Mouse (Mus musculus): Measurements from ENCODE around the gene Ubxn11. TPM values are rescaled to one million over a fixed set of nuclear protein-coding genes. Genes with fewer than 3 reads are reported as not detected.
A peak's percentile ranks its signal among the peaks of the same experiment; 100 is the strongest.

Gene Ubxn11
- total and polyA plus RNA-seq, 2 experiments from 2014 or later: 13.7 to 14.3 TPM

DNA sequence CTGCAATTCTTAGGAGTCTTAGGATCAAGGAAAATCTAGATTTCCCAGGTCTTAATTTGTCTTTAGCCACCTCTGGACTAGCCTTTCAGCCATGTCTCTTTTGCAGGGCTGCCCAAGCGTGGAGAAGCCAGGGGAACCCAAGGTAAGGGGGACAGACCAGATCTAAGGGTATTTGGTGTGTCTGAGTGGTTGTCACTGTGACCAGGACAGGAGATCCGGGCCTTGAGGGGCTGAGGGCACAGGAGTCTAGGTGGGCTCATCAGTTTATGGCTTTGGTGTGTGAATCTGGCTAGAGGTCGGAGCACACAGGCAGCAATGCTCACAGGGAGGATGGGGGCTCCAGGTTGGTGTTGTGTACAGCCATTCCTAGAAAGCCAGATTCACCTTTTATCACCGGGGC, 21.7 kb upstream of the Ubxn11 start:
- no peak overlapping the region for H3K9ac ChIP-seq
- no peak for ATAC-seq
- H3K4me3 ChIP-seq (ENCODE audit: low read depth, low read length): no peak overlapping the region
- TF ChIP-seq CTCF (IDR thresholded peaks at IDR 0.05; ENCODE audit: low read depth): no peak
- no peaks in the 10 kb centered on the region for H3K9me3 ChIP-seq (ENCODE audit: low read length)
- no peak overlapping the region for H3K4me2 ChIP-seq (ENCODE audit: low read depth)
- DNase-seq: no peak
- no peaks in the 10 kb centered on the region for H3K36me3 ChIP-seq (ENCODE audit: insufficient read depth)
- no peak overlapping the region for H3K27ac ChIP-seq (ENCODE audit: low read depth, low read length)
- no peaks in the 10 kb centered on the region for H3K4me1 ChIP-seq (ENCODE audit: insufficient read depth)
- 83% methylated on average over 4 of the region's 4 CpGs for WGBS
- 0 out of 2 replicates have a peak, but pooled peaks cover 5% of the 10 kb centered on the region for H3K27me3 ChIP-seq (ENCODE audit: insufficient read depth, low read length)

DNA sequence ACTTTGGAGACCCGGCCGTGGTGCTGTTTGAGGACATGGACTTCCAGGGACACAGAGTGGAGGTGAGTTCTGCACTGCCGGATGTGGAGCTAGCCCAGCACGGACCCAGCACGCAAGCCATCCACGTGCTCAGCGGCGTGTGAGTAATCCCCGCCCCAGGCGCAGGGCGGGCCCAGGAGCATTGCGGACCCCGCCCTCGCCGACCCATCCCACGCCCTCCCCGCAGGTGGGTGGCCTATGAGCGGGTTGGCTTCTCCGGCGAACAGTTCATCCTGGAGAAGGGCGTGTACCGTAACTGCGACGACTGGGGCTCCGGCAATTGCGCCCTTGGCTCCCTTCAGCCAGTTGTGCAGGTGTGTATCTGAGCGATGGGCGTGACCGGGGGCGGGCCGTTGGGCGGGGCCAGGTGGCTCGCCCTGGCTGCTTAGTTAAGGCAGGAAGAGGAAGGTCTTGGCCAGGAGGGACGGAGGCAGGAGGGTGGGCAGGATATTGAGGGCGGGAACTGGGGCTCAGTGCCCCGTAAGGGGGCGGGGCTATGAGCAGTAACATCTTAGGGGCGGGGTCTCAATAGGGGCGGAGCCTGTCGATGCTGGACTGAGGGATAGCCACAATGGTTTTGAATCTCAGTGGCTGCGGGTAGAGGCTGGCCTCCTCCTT, 20.5 kb upstream of the Ubxn11 start:
- ATAC-seq: peak; percentile 75
- Histone ChIP-seq H3K27me3 (ENCODE audit: insufficient read depth, low read length) (0 out of 2 replicates have a peak, but pooled peaks cover 5% of the 10 kb centered on the region), H3K4me1 (ENCODE audit: insufficient read depth) (no peaks in the 10 kb centered on the region), H3K9me3 (ENCODE audit: low read length) (no peaks in the 10 kb centered on the region), H3K27ac (ENCODE audit: low read depth, low read length) (no peak overlapping the region), H3K4me3 (ENCODE audit: low read depth, low read length) (peak overlapping the region; percentile 53), H3K9ac (peak overlapping the region; percentile 54), H3K36me3 (ENCODE audit: insufficient read depth) (no peaks in the 10 kb centered on the region), H3K4me2 (ENCODE audit: low read depth) (peak overlapping the region; percentile 89)
- DNase-seq: peak; percentile 58
- WGBS: under 1% methylated on average over 40 of the region's 41 CpGs
- TF ChIP-seq CTCF (IDR thresholded peaks at IDR 0.05; ENCODE audit: low read depth): no peak

DNA sequence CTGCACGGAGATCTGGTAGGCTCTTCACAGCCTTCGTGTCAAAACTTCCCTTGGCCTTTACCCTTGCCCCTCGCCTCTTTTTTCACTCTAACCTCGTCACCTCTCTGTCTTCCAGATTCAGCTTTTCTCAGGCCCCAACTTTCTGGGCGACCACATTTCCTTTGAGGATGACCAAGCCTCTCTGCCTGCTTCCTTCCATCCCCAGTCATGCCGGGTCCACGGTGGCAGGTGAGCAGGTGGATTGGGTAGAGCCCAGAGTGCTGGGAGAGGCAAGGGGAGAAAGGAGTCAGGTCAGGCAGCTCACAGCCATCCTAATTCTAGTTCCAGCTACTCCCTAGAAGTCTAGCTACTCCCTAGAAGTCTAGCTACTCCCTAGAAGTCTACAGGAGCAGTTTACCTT, 19.9 kb upstream of the Ubxn11 start:
- Histone ChIP-seq H3K36me3 (ENCODE audit: insufficient read depth) (no peaks in the 10 kb centered on the region), H3K9me3 (ENCODE audit: low read length) (no peaks in the 10 kb centered on the region), H3K4me2 (ENCODE audit: low read depth) (peak overlapping the region; percentile 89), H3K4me1 (ENCODE audit: insufficient read depth) (no peaks in the 10 kb centered on the region), H3K27me3 (ENCODE audit: insufficient read depth, low read length) (0 out of 2 replicates have a peak, but pooled peaks cover 5% of the 10 kb centered on the region), H3K4me3 (ENCODE audit: low read depth, low read length) (peak overlapping the region; percentile 53), H3K9ac (peak overlapping the region; percentile 54; the same call in 1 of the 2 replicates), H3K27ac (ENCODE audit: low read depth, low read length) (no peak overlapping the region)
- TF ChIP-seq CTCF (IDR thresholded peaks at IDR 0.05; ENCODE audit: low read depth): no peak
- DNase-seq: no peak
- no peak for ATAC-seq
- 9% methylated on average over 7 of the region's 7 CpGs for WGBS

DNA sequence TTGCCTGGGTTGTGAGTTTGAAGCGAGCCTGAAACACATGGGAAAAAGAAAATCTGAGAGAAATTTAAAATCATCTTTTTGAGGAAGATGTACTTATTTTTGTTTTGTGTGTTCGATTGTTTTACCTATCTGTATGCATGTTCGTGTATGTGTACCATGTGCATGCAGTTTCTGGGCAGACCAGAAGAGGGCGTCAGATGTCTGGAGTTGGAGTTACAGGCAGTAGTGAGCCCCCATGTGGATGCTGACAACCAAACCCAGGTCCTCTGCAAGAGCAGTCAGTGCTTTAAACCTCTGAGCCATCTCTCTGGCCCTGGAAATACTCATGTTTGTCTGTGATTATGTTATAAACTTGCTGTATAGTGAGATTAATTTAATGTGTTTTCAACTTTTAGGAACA, 17.4 kb upstream of the Ubxn11 start:
- no peaks in the 10 kb centered on the region for H3K4me1 ChIP-seq (ENCODE audit: insufficient read depth)
- H3K27ac ChIP-seq (ENCODE audit: low read depth, low read length): no peak overlapping the region
- no peaks in the 10 kb centered on the region for H3K36me3 ChIP-seq (ENCODE audit: insufficient read depth)
- DNase-seq (no peak), ATAC-seq (no peak)
- H3K9me3 ChIP-seq (ENCODE audit: low read length): no peaks in the 10 kb centered on the region
- no peak overlapping the region for H3K4me3 ChIP-seq (ENCODE audit: low read depth, low read length)
- H3K27me3 ChIP-seq (ENCODE audit: insufficient read depth, low read length): 0 out of 2 replicates have a peak, but pooled peaks cover 5% of the 10 kb centered on the region
- 89% methylated on average over 4 of the region's 4 CpGs for WGBS
- no peak overlapping the region for H3K4me2 ChIP-seq (ENCODE audit: low read depth)
- no peak overlapping the region for H3K9ac ChIP-seq
- TF ChIP-seq CTCF (IDR thresholded peaks at IDR 0.05; ENCODE audit: low read depth): no peak

DNA sequence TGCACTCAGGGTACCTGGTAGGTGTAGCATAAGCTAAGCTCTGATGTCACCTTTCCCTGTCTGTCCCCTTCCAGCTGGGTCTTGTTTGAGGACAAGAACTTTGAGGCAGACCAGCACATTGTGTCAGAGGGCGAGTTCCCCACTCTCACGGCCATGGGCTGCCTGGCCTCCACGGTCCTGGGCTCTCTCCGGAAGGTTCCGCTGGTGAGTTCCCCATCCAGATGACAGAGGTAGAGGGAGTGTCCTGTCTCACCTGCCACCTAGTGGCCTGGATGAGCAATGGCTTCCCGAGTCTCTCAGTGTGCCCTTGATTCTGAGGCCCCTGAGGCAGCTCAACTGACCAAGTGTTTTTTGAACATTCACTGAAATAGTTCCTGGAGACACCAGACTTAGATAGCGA, 15.0 kb upstream of the Ubxn11 start:
- Histone ChIP-seq H3K27ac (ENCODE audit: low read depth, low read length) (no peak overlapping the region), H3K4me2 (ENCODE audit: low read depth) (no peak overlapping the region), H3K27me3 (ENCODE audit: insufficient read depth, low read length) (no peaks in the 10 kb centered on the region), H3K9ac (no peak overlapping the region), H3K9me3 (ENCODE audit: low read length) (no peaks in the 10 kb centered on the region), H3K4me3 (ENCODE audit: low read depth, low read length) (no peak overlapping the region), H3K4me1 (ENCODE audit: insufficient read depth) (no peaks in the 10 kb centered on the region), H3K36me3 (ENCODE audit: insufficient read depth) (no peaks in the 10 kb centered on the region)
- TF ChIP-seq CTCF (IDR thresholded peaks at IDR 0.05; ENCODE audit: low read depth): peak; percentile 68
- DNase-seq: peak; percentile 18
- WGBS: 44% methylated on average over 7 of the region's 7 CpGs
- ATAC-seq: no peak

DNA sequence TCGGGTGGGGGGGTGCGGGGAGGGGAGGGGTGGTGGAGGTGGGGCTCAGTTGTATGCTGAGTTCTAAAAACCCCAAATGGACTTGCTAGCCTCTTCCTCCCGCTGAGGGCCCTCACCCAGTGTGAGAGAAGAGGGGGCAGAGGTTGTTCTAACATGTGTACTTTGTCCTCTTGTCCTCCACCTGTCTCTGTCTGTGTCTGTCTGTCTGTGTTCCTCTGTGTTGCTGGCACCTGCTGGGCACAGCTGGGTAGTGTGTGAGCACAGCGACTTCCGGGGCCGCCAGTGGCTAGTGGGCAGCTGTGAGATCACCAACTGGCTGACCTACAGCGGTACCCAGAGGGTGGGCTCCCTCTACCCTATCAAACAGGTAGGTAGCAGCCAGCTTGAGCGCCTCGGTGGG, 13.3 kb upstream of the Ubxn11 start:
- Histone ChIP-seq H3K9me3 (ENCODE audit: low read length) (no peaks in the 10 kb centered on the region), H3K27me3 (ENCODE audit: insufficient read depth, low read length) (no peaks in the 10 kb centered on the region), H3K27ac (ENCODE audit: low read depth, low read length) (no peak overlapping the region), H3K9ac (no peak overlapping the region), H3K4me2 (ENCODE audit: low read depth) (no peak overlapping the region), H3K4me1 (ENCODE audit: insufficient read depth) (no peaks in the 10 kb centered on the region), H3K4me3 (ENCODE audit: low read depth, low read length) (no peak overlapping the region), H3K36me3 (ENCODE audit: insufficient read depth) (no peaks in the 10 kb centered on the region)
- DNase-seq (no peak), ATAC-seq (no peak)
- no peak for TF ChIP-seq CTCF (IDR thresholded peaks at IDR 0.05; ENCODE audit: low read depth)
- 83% methylated on average over 9 of the region's 9 CpGs for WGBS

GRCm38 (mm10) chr4:134090521-134091224, 11.7 kb upstream of the Ubxn11 start:
- no peak overlapping the region for H3K9ac ChIP-seq
- H3K9me3 ChIP-seq (ENCODE audit: low read length): no peaks in the 10 kb centered on the region
- peak; percentile 21; the same call in 1 of the 2 replicates for TF ChIP-seq CTCF (IDR thresholded peaks at IDR 0.05; ENCODE audit: low read depth)
- no peak for ATAC-seq
- DNase-seq: no peak
- no peak overlapping the region for H3K27ac ChIP-seq (ENCODE audit: low read depth, low read length)
- H3K4me1 ChIP-seq (ENCODE audit: insufficient read depth): no peaks in the 10 kb centered on the region
- no peak overlapping the region for H3K4me3 ChIP-seq (ENCODE audit: low read depth, low read length)
- H3K27me3 ChIP-seq (ENCODE audit: insufficient read depth, low read length): no peaks in the 10 kb centered on the region
- no peak overlapping the region for H3K4me2 ChIP-seq (ENCODE audit: low read depth)
- WGBS: 86% methylated on average over 16 of the region's 16 CpGs
- no peaks in the 10 kb centered on the region for H3K36me3 ChIP-seq (ENCODE audit: insufficient read depth)
